Mouse (Mus musculus) liver, postnatal 0 days (tissue): Measurements from ENCODE around the gene Ammecr1.

Experiments
- CTCF ChIP-seq: sonication (generic); IDR thresholded peaks from 2 replicates; pipeline ENCODE4 v1.5.1; 2016; ENCODE audit warnings: antibody characterized with exemption, low read depth
- EP300 ChIP-seq: IDR thresholded peaks from 2 replicates; pipeline ENCODE4 v1.6.1; 2016; ENCODE audit warnings: antibody characterized with exemption, low read depth, mild to moderate bottlenecking

DNA sequence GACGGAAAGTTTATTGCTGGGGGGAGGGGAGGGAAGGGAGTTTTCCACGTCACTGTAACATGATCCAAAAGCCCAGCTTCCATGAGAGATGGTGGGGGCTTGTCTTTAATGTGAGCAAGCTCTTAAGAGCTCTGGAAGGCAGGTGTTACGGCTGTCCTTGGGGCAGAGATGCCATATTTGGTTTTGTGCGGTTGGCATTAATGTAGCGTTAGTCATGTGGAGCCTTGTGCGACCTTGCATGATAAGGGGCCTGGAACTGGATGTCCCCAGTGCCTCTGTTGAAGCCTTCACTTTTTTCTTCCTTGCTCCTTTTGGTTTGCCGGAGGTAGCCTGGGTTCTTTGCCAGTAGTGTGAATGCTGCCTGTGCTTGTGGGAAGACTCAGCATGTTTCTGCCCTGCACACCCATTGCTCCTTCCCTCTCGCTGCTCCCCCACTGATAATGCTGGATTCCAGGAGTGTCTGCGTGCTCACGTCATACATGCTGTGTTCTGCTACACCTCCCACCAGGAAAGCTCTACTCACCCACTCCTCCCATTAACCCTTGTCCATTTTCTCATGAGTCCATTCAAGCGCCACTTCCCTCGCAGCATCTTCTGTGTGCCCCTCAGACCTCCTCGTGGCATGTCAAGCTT, 133.2 kb downstream of the Ammecr1 start:
- TF ChIP-seq CTCF (no peak), EP300 (no peak)
